In the genomic region with DNA sequence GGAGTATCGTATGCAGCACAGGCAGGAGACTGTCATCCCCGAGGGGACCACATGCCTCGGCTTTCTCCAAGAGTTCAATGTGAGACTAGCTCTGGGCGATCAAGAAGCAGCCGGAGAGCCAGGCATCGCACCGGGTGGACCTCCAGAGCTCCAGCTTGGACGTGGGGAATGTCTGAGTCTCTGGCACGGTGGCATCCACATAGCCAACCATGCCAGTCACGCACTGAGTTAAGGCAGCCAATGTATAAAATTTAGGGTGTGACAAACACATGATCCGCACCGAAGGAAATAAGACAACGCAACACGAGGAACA, we compare ENCODE assay signal across 7 mouse cellular contexts.
"Had no signal": no experiment of that assay in that cellular context is flagged by ENCODE, and none has a peak within 500 bp of the region (broad histone marks: within the 10 kb centered on the region; RNA-seq: fewer than 3 reads in every experiment).

No protein-coding gene starts in this region.

- H3K4me2 ChIP-seq: intestine, embryonic 15.5 days; liver, embryonic 13.5 days; midbrain, embryonic 11.5 days had no signal

- H3K27ac ChIP-seq: intestine, embryonic 15.5 days; liver, embryonic 13.5 days had no signal

- ATAC-seq: intestine, embryonic 15.5 days had no signal

- H3K4me3 ChIP-seq: intestine, embryonic 15.5 days; liver, embryonic 13.5 days had no signal

- H3K27me3 ChIP-seq: intestine, embryonic 15.5 days; liver, embryonic 13.5 days had no signal

- H3K36me3 ChIP-seq: intestine, embryonic 15.5 days had no signal

- H3K9me3 ChIP-seq: intestine, embryonic 15.5 days; liver, embryonic 13.5 days had no signal

- DNase-seq: kidney, adult 11 months; liver, embryonic 13.5 days; lung, adult 2 months; midbrain, embryonic 14.5 days; thymus, postnatal 25 days had no signal

- H3K9ac ChIP-seq: intestine, embryonic 15.5 days; liver, embryonic 13.5 days had no signal
